Mouse (Mus musculus) left cerebral cortex, adult 11 months (tissue): ENCODE measurements around the gene Gigyf1.

Source experiments
- DNase-seq: peaks from one replicate; pipeline ENCODE4 v3.0.0; 2022; ENCODE audit warnings: low spot score

Gene Gigyf1

DNA sequence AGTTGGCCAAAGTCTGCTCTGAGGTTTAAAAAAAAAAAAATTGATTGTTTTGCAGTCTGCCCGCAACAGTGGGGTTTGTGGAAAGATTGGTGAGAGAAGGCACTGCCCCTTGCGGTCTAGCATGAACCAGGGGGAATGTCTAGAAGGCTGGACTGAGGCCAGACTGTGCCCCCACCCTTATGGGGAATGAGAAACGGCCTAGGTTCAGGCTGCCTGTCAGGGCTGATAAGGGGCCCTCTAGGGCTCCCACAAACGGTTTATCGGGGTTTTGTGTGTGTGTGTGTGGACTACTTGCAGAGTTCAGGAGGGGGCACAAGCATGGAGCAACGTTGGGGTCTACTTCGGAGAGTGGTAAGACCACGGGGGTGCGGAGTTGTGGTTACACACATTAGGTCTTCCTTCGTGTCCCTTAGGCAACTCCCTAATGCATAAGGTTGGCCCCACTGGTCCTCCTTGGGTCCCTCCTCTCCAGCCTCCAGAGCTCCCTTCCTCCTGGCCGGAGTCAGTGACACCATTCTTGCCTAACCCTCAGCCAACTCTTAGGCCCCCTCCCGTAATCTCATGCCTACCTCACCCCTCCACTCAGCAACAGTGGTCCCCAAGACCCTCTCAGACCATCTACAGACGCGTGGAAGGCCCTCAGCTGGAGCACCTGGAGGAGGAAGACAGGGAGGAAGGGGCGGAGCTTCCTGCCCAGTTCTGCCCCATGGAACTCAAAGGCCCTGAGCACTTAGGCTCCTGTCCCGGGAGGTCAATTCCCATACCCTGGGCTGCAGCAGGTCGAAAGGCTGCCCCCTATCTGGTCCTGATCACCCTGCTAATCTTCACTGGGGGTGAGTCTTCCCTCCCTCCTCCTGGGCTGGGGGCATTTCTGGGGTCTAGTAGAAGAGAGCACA is 52.6 kb downstream of the Gigyf1 start:
- no peak for DNase-seq

DNA sequence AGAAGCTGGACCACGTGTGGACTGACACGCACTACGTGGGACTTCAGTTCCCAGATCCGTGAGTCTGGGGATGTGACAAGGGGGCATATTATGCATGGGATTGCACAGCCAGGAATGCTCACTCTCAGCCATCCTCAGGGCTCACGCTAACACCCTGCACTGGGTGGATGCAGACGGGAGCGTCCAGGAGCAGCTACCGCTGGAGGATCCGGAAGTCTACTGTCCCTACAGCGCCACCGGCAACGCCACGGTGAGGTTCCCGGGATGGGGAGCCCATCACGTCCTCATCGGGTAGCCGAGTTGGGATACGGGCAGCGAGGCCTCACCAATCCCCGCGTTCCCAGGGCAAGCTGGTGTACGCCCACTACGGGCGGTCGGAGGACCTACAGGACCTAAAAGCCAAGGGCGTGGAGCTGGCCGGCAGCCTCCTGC is 56.1 kb downstream of the Gigyf1 start:
- DNase-seq, result no peak
